Mouse (Mus musculus) mouse trophoblast stem cell (cell line): ENCODE results near the gene Jazf1.

ENCODE experiments used
- in situ Hi-C, 2 experiments: fragments of 300-500 bp; cut with MseI, MboI; formaldehyde crosslinking; loops; 2 replicates in 1 of 2; 3 replicates in 1 of 2; pipeline ENCODE4 v1.15.1; 2025

Gene Jazf1

GRCm38 (mm10) chr6:53067989-53068874 lies at the start of gene Jazf1:
Gene Jazf1 (minus strand): TSS chr6:53068631.
- in situ Hi-C loops: no loop called here

DNA sequence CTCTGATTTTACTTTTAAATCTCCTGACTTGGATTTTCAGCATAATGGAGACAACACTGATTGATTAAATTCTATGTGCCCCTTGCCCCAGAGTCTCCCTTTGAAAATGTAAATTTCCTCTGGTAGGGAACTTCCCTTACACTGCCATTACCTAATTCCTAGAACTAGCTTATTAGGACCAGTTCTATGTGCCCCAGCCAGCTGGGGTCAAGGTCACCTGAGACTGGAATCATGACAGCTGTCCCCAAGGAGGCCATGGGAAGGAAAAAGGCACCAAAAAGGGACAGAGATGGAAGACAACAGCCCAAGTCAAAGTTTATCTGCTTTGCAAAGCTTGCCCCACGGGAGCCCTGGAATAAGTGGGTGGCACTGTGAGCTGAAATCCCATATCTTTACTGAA lies 49.4 kb upstream of the Jazf1 start:
- in situ Hi-C loops: no loop called here

DNA sequence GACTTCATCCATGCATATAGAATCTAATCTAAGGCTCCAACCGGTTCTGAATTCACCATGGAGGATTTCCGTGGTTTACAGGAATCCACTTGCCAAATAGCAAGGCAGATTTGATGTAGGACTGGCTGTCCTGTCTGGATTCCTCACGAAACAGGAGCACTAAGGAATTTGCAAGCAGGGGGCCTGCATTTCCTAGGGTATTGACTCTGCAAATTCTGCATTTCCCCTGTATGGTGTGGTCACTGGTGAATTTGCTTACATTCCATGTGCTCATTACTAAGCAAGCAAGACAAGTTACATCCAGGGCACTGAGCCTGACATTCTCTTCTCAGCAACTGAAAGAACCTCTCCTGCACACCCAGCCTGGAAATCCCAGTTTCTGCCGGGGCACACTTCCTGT lies 18.4 kb upstream of the Jazf1 start:
- in situ Hi-C loops: no loop called here

DNA sequence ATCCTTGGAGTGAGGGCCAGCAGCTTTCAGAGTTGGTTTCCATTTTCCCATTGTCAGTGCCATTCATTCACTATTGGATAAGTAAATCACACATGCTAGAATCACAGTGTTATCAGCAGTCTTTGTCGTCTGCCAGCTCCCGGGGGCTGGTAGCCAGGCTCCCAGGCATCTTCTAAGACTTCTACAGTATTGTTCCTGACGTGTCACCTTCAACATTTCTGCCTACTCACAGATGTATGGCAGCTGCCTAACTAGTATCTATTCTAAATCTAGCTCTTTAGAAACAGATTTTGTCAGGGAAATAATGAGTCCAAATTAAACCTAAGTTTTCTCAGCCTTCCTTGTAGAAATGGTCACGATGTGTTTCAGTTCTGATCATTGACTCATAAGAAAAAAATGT lies 12.8 kb upstream of the Jazf1 start:
- in situ Hi-C loops: no loop called here

- in situ Hi-C loops: no loop called here
Measured at GRCm38 (mm10) chr6:53078671-53079070, 10.2 kb upstream of the Jazf1 start.

DNA sequence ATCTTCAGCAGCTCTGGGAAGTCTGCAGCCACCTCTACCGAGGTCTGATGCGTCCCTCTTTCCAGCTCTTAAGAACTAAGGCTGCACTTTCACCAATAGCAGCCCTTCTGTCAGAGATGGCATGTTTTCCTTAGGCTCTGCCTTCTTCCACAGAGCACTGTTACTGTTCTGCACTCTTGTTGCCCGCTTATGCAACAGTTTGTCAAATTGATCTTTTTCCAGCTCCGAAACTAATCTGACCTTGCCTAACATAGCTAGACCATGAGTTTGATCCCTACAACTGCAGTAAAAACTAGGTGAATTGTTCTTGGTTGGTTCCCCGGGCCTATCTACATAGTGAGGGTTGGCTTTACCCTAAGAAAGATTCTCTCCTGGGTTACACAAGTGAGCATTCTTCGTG lies 3.3 kb upstream of the Jazf1 start:
- in situ Hi-C loops: no loop called here

- in situ Hi-C loops: no loop called here
Measured at GRCm38 (mm10) chr6:53069976-53070575, 1.6 kb upstream of the Jazf1 start.

DNA sequence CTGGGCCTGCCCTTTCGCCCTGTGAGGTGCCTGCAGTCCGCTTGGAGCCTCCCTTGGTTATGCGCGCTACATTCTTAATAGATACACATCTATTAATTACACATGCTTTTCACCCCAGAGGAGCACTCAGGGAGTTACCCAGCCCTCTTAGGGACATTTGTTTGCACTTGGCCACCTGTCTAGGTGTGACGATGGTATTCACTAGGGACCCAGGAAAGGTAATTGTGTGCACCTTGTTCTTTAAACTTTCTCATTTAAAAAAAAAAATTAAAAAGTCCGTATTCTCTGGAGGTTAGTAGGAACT lies 396 bp upstream of the Jazf1 start:
- in situ Hi-C loops: no loop called here

DNA sequence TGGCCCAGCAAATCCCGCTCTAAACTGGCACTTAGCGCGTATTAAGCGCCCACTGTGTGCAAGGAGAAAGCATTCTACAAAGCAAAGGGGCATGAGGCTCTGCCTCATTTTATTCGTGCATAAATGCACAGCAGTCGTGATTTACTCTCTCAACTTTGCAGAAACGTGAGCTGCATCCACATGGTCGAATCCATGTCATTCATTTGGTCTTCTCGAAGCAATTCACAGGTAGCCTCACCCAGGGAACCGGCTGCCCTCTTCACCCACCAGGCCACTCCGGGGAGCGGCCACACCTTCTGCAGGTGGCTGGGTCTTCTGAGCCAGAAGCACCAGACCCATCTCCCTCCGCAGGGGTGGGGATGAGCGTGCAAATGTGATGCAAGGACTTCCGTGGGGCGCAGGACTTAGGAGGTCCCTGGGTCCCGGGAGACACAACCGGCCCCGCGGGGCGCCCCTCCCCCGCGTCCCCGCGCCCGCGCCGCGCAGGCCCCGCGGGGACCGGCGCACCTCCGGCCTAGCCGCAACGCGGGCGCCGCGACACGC lies 914 bp downstream of the Jazf1 start:
- in situ Hi-C loops: no loop called here

- in situ Hi-C loops: no loop called here
Measured at GRCm38 (mm10) chr6:53066978-53067377, 1.5 kb downstream of the Jazf1 start.

- in situ Hi-C loops: no loop called here
Measured at GRCm38 (mm10) chr6:53064070-53064469, 4.4 kb downstream of the Jazf1 start.

DNA sequence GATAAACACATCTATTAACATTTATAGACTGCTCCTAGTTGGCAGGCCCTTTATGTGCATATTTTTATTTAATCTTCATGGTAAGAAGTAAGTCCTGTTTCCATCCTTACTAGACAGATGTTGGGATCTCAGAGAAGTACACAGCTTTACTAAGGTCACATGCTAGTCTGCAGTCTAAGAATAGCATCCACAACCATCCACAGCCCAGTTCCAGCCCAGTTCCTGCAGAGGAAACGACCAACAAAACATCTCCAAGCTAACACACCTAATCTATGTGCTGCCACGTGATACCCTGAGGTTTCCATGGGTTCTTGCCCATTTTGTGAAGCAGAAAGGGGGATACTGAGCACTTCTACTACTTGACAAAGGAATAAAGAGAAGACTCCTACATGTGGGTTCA lies 13.5 kb downstream of the Jazf1 start:
- in situ Hi-C loops: no loop called here

DNA sequence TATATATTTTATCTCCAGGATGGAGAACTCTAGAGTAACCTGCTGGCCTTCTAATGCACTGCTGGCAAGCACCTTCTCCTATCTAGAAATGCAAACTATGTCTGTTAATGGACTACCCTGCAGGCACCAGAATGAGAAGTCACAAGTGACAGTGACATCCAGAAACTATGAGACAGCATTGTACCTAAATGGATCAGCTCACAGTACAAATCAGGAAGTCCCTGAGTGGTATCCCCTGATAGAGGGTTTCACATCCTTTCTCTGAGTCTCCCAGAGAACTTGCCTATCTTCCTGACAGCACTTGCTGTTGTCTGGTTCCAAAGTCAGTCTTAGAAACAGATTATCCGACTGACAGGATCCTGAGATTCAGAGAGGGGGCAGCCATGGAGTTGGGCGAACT lies 22.9 kb downstream of the Jazf1 start:
- in situ Hi-C loops: no loop called here

DNA sequence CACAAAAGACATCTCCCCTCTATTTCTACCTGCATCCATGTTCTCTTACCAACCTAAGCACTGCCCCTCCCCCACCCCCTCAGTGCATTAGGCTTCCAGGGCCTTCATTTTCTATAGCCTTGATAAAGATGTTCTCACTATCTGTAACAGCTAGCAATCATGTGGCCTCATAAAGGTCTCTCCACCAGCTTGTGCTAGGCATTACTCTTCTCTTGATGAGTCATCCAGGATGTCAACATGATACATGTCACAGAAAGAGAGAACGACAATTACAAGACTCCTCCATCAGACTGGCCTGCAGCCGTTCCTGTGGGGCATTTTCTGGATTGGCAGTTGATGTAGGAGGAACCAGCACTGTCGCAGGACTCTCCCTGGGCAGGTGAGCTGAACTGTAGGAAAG lies 30.3 kb downstream of the Jazf1 start:
- in situ Hi-C loops: loop anchor here in 1 of 2 experiments (10.0 kb wide), 1 partner anchor 107 kb away; no protein-coding TSS in a partner anchor

DNA sequence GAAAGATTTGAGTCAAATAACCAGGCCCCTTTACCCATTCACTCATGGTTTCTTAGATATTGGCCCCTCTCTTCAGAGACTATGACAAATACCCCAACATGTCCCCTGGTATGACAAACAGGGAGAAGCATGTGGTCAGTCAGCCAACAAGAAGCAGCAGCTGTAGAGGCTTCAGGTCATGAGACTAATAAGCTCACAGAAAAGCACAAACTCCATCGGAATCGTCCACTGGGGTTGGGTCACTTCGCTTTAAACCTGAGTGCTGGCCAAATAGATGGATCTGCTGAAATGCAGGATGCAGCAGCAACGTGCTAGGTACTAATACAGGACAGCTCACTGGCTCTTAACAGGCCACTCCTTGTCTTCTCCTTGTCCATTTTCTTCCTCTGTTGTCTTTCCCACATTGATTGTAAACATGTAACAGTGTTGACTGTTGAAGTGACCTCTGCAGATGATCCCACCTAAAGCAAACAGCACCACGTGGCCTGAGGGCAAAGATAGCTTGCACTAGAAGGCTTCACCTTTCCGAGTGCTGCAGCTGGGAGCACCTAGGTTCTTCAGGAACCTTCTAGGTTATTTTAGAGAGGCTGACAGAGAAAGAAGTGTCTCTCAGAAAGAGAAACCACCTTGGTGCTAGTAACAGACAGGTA lies 33.9 kb downstream of the Jazf1 start:
- in situ Hi-C loops: loop anchor here in 1 of 2 experiments (10.0 kb wide), 1 partner anchor 110 kb away; no protein-coding TSS in a partner anchor

GRCm38 (mm10) chr6:53032730-53033484 lies 35.5 kb downstream of the Jazf1 start:
- in situ Hi-C loops: loop anchor here in 1 of 2 experiments (10.0 kb wide), 1 partner anchor 112 kb away; no protein-coding TSS in a partner anchor

GRCm38 (mm10) chr6:53022069-53022468 lies 46.4 kb downstream of the Jazf1 start:
- in situ Hi-C loops: loop anchor here in 1 of 2 experiments (10.0 kb wide), 1 partner anchor 123 kb away; no protein-coding TSS in a partner anchor

DNA sequence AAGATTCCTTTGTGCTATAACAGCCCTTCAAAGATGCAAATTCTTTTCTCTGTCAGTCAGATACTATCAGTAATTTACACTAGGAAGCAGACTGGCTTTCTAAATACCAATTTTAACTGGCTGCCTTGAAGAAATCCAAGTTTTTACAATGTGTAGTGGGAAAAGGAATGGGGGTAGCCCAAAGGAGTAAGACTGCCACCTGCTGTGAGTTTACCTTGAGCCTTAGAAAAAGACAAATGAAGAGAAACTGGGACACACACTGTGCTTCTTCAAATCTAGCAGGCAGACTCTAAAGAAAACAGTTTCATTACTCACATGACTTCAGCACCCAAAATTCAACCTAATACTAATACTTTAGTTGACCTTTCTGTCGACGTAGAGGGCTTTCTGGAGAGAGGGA lies 47.4 kb downstream of the Jazf1 start:
- in situ Hi-C loops: loop anchor here in 1 of 2 experiments (10.0 kb wide), 1 partner anchor 124 kb away; no protein-coding TSS in a partner anchor

DNA sequence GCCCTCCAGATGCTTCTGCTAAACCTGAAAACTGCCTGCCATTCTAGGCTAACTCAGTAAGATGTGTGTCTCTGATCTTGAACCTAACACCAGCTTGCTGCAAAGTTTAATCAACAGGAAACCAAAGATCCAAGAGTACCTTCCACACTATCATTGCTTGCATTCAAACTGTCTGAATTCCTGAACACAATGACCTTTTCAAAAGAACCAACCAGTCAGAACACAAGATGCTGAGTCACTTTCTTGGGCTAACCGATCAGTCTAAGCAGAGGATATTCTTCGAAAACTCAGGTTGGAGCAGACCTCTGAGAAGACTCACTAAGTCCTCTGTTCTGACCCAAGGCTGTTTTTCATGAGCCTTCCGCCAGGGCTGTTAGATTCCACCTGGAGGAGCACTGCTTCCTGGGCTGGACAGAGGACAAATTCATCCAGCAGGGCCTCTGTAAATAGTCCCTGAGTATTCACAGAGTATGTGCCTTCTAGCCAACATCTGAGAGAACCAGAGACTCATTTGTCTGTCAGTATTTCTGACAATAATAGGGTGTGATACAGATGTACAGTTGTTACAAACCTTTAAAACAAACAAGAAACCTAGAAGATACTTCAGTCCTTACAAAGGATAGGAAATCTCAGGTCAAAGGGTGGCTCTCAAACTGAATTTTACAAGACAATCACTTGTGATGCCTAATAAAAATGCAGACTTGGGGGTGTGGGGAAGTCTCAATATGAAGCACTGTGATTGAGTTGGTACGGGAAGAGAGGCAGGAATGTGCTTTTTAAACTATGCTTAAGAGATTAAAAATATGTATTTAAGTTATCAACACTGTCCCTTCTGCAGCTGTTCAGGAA lies 50.9 kb downstream of the Jazf1 start:
- in situ Hi-C loops: no loop called here
